Mouse (Mus musculus) neural tube, embryonic 12.5 days (tissue): ENCODE results near the gene Obox5. TPM values are rescaled to one million over a fixed set of nuclear protein-coding genes. Genes with fewer than 3 reads are reported as not detected.
"Not testable (repeated sequence)": the region's sequence is repeated elsewhere in the genome, so short reads cannot be mapped to it uniquely, and the experiment has no call there.

Experiments
- ATAC-seq: fragments of 200-750 bp; cut with Nextera tagmentation; 2 replicates; pipeline ENCODE4 v1.8.0; 2017; ENCODE audit warnings: low read depth, mild to moderate bottlenecking, moderate TSS enrichment, moderate library complexity; ENCODE audit not compliant: low FRiP score
- H3K27ac ChIP-seq: fragments of 300-500 bp; sonication (generic); 2 replicates; pipeline ENCODE4 v1.5.1; 2016
- H3K27me3 ChIP-seq: fragments of 300-500 bp; sonication (generic); replicated peaks from 2 replicates; pipeline ENCODE4 v1.6.1; 2016; ENCODE audit warnings: mild to moderate bottlenecking
- H3K36me3 ChIP-seq: fragments of 300-500 bp; sonication (generic); 2 replicates; pipeline ENCODE4 v1.6.1; 2016; ENCODE audit warnings: mild to moderate bottlenecking
- H3K4me1 ChIP-seq: fragments of 300-500 bp; sonication (generic); 2 replicates; pipeline ENCODE4 v1.6.1; 2016
- H3K4me2 ChIP-seq: fragments of 300-500 bp; sonication (generic); replicated peaks from 2 replicates; pipeline ENCODE4 v1.6.1; 2016; ENCODE audit warnings: mild to moderate bottlenecking
- H3K4me3 ChIP-seq: fragments of 300-500 bp; sonication (generic); 2 replicates; pipeline ENCODE4 v1.5.1; 2016
- H3K9ac ChIP-seq: fragments of 300-500 bp; sonication (generic); 2 replicates; pipeline ENCODE4 v1.6.1; 2016; ENCODE audit warnings: mild to moderate bottlenecking
- H3K9me3 ChIP-seq: fragments of 300-500 bp; sonication (generic); 2 replicates; pipeline ENCODE4 v1.6.1; 2016; ENCODE audit warnings: mild to moderate bottlenecking
- WGBS: fragments of 180-500 bp; shearing (Covaris S2); methylation state at CpG from one replicate; pipeline ENCODE4 v1.1.7; 2016; 5-methylcytosine and 5-hydroxymethylcytosine counted together
- polyA plus RNA-seq: library from polyadenylated mRNA; unstranded; fragments of >200 nt; fragmentation: Nextera tagmentation; extraction: Ambion mirVana; gene quantifications from 2 replicates; pipeline ENCODE4 v1.2.1, GENCODE M21; 2016

The Obox5 gene
- not detected in 2 replicates for polyA plus RNA-seq

- not testable (repeated sequence) for H3K27ac ChIP-seq, H3K4me2 ChIP-seq, H3K9ac ChIP-seq, H3K36me3 ChIP-seq, ATAC-seq, H3K4me1 ChIP-seq, H3K4me3 ChIP-seq, H3K27me3 ChIP-seq
- 74% methylated on average over 2 of the region's 2 CpGs for WGBS
- H3K9me3 ChIP-seq: peaks cover 22% of the 10 kb centered on the region
Observed at GRCm38 (mm10) chr7:15749831-15750230, at the start of gene Obox5. Gene Obox5, plus strand, starts transcription at chr7:15750131.

- ATAC-seq, H3K36me3 ChIP-seq, H3K4me2 ChIP-seq, H3K27me3 ChIP-seq, H3K27ac ChIP-seq, H3K4me3 ChIP-seq, H3K4me1 ChIP-seq, H3K9ac ChIP-seq: not testable (repeated sequence)
- H3K9me3 ChIP-seq: peaks cover 22% of the 10 kb centered on the region
- WGBS: 72% methylated on average over 5 of the region's 5 CpGs
Observed at GRCm38 (mm10) chr7:15749296-15749695, 635 bp upstream of the Obox5 start.

Other genes starting within 250 kb of the Obox5 start
- gene Obox3, start 110.2 kb upstream of the Obox5 start, polyA plus RNA-seq: not detected in 2 replicates
- gene Obox6, start 89.5 kb downstream of the Obox5 start, polyA plus RNA-seq: not detected in 2 replicates
- not detected in 2 replicates for gene Crx, start 129.8 kb downstream of the Obox5 start, polyA plus RNA-seq
- not detected in 2 replicates for gene Crxos, start 132.5 kb downstream of the Obox5 start, polyA plus RNA-seq
- gene Selenow, start 172.3 kb downstream of the Obox5 start, polyA plus RNA-seq: 1,130 and 1,196 TPM in 2 replicates
- 157 and 169 TPM in 2 replicates for gene Nop53, start 195.9 kb downstream of the Obox5 start, polyA plus RNA-seq
- gene Ehd2, start 217.4 kb downstream of the Obox5 start, polyA plus RNA-seq: 9.2 and 12.1 TPM in 2 replicates